Mouse (Mus musculus) ES-Bruce4 (cell line): ENCODE data around the gene Slc5a1.

ENCODE experiments used
- EP300 ChIP-seq: IDR thresholded peaks from 2 replicates; pipeline ENCODE4 v1.6.1; 2011; ENCODE audit warnings: low read depth, low read length; ENCODE audit not compliant: insufficient read depth
- POLR2A ChIP-seq: IDR thresholded peaks from one replicate; pipeline ENCODE4 v1.8.1; 2011; ENCODE audit warnings: low read length; ENCODE audit not compliant: insufficient read depth

GRCm38 (mm10) chr5:33104025-33104481 is at the start of gene Slc5a1:
- no peak for TF ChIP-seq POLR2A
- no peak for TF ChIP-seq EP300
